Mouse (Mus musculus): ENCODE measurements around the gene Syt2. TPM values are rescaled to one million over a fixed set of nuclear protein-coding genes. Genes with fewer than 3 reads are reported as not detected.

Syt2 gene
- not detected in 2 replicates for total RNA-seq (2023)

DNA sequence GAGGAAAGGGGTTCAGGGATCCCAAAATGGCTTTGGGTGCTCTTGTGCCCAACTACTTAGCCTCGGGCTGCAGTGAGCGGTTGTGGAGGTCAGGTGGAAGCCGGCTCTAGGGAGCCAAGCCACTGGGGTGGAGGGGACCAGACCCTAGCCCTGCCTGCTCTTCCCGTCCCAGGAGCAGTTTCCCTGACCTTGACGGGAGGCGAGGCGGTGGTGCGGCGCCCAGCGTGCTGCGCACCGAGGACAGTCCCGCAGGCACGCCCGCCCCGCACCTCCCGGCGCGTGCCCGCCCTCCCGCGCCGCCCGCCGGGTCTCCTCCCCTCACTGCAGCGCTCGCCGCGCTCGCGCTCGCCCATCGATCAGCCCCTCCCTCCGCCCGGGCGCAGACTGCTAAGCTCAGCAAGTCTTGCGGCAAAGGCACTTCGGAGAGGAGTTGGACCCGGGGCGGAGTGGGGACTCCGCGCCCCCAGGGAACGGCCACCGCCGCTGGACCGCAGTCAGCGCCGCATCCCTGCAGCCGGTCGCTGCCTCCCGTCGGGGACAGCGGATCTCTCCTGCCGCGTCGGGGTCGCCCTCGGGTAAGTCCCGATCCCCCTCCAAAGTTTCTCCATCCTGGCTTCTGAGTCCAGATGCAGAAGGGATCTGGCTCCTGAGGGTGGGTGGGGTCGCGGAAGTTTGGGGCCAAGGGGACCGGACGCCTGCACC is at the start of gene Syt2:
Gene Syt2, plus strand, starts transcription at position 417 of the 702 bp plus-strand sequence.

Other genes starting within 250 kb of the Syt2 start
- gene Cyb5r1, start 241.1 kb upstream of the Syt2 start, total RNA-seq (2023), result 65.4 and 71.9 TPM in 2 replicates
- 495 and 609 TPM in 2 replicates for gene Adipor1, start 231.3 kb upstream of the Syt2 start, total RNA-seq (2023)
- gene Klhl12, start 191.1 kb upstream of the Syt2 start, total RNA-seq (2023), result 29.9 and 31.7 TPM in 2 replicates
- gene Rabif, start 152.0 kb upstream of the Syt2 start, total RNA-seq (2023), result 17.1 and 18.8 TPM in 2 replicates
- not detected in 2 replicates for gene Mgat4e, start 97.0 kb upstream of the Syt2 start, total RNA-seq (2023)
- gene Kdm5b, start 86.5 kb upstream of the Syt2 start, total RNA-seq (2023), result 47.3 and 74.6 TPM in 2 replicates

All from neutrophil, adult 65 days (primary cell).